Mouse (Mus musculus) CD4-positive, CD25-positive, alpha-beta regulatory T cell, adult 4 months (primary cell): ENCODE data around the gene Nanos1. TPM values are rescaled to one million over a fixed set of nuclear protein-coding genes. Genes with fewer than 3 reads are reported as not detected.

Experiments
- ATAC-seq: one replicate; pipeline ENCODE4 v1.8.0; 2017
- polyA plus RNA-seq, 2 experiments: library from polyadenylated mRNA; unstranded; fragments of 100-300 nt; shearing (Covaris generic); gene quantifications; one replicate each; pipeline ENCODE4 v1.2.1; 2017

The Nanos1 gene
- 1 to 10 TPM in 1 of 2 experiments, under 1 TPM in 1; 0.79 to 1.2 TPM for polyA plus RNA-seq

DNA sequence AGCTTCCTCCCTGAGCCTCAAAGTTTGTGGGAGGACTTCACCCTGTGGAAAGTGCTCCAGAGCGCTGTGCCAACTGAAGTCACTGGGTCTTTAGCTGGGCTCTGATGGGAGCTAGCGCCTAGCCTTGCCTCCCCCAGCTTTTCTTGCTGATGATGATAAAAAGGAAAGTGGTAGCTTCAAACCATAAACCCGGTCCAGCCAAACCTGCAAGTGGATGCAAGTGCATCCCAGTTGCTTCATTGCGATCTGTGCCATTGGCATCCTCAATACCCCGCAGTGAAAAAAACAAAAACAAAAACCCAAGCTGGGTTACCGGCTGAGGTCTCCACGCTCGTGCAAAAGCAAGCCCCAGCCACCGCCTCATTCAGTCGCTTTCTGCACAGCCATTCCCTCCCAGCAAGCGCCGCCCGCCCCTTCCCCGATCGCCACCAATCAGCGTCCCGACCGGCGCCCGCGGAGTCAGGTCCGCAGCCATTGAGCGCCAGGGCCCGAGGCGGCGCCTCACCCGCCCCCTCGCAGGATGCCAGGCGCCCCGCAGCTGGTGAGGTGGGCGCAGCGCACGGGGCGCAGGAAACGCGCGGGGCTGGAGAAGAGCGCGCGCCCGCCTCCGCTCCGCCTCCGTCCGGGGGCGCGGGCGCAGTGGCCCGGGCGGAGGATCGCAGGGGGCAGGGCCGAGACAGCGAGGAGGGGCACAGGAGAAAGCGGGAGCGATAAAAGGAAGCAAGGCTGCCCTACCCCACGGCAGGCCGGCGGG lies at the start of gene Nanos1:
Nanos1 (plus strand) TSS at position 550 of the 754 bp plus-strand sequence.
- peak; percentile 85 for ATAC-seq

DNA sequence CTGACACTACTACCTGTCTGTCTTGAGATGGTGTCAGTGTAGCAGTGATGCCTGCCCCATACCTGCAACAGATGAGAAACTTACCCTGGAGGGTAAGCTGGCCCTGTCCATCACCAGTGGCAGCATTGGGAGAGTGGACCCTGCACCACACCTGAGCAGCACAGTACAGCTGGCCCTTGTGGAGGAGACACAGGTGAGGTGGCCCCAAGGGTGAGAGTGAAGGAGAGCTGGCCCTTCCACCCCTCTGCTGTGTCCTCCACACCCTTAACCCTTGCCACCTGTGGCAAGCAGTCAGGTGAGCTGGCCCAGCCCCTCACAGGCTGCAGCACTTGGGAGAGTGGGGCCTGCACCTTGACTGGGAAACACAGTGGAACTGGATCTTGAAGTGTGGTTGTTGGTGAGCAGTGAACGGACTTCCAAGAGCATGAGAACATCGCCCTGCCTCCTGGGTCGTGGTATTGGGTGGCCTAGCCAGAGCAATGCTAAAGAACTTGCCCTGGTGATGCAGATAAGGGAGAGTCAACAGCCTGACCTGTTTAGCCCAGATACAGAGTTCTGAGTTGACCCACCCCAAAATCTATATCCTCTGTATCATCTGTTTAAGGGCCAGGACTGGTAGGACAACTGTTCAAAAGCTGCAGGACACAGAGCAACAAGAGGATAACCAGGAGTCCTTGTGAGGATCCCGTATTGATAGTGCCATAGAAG lies 46.4 kb upstream of the Nanos1 start:
- no peak for ATAC-seq

DNA sequence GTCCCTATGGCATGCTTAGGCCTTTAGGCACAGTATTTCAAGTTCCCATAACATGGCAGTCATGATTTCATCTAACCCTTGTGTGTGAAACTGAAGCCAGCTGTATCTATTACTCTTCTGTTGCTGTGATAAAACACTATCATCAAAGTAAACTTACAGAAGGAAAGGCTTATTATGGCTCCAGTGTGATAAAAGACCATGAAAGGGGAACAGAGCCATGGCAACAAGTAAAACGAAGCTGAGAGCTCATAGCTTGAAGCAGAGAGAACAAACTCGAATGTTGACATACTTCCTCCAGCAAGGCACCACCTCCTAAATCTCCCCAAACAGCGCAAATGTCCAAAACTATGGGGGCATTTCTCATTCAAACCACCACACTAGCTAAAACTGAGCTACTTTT lies 45.6 kb upstream of the Nanos1 start:
- ATAC-seq, result no peak

DNA sequence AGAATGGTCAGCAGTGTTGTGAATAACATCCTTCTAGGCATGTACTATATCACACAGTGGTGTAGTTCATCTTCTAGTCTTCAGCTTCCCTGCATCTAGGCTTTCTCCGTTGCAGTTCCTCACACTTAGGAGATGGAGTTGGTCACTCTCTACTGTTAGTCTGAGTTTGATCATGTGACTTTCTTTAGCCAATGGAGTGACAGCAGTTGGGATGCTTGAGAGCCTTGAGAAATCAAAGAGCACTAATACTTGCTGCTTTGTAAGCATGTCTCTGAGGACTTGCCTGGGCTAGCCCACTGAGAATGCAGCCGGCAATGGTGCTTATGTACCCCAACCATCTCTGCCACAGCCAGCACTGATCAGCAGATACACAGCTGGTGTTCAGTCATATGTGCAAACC lies 43.2 kb upstream of the Nanos1 start:
- no peak for ATAC-seq

DNA sequence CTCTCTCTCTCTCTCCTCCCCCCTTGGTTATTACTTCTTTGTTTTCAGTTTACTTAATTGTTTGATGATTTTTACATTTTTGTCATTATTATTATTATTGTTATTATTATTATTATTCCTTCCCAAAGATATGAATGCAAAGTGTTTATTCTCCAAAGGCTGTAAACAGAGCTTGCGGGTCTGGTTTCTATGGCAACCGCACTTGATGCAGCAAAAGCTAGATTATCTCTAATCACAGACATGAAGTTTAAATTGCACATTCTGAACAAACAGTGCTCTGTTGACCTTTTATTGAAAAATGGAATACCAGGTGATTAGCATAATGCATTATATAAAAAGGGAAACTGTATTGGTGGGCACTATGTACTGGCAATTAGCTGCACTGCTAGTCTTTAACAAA lies 39.4 kb upstream of the Nanos1 start:
- no peak for ATAC-seq

DNA sequence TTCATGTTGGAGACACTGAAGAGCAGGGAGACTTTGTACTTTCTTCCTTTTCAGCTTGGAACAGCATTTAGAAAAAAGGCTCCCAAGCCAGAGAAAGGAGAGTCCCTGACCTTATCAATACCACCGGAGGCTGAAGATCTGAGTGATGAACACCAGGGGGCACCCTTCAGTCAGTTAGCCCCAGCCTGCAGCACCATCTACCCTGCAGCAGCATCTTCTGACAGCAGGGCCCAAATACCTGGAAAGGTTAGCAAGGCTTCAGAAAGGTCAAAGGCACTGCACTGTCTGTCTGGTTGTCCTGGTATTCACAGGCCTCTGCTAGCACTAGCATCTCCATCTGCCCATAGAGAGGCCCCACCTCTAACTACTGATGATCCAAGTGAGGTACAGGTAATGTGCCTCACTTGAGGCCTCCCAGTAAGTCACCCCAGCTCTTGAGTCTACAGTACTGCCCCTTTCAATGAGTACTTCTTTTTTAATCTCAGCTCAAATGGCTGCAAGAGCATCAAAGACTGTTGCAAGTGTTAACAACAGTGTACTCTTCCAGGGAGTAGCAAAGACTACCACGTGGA lies 25.4 kb upstream of the Nanos1 start:
- ATAC-seq, result peak; percentile 78

DNA sequence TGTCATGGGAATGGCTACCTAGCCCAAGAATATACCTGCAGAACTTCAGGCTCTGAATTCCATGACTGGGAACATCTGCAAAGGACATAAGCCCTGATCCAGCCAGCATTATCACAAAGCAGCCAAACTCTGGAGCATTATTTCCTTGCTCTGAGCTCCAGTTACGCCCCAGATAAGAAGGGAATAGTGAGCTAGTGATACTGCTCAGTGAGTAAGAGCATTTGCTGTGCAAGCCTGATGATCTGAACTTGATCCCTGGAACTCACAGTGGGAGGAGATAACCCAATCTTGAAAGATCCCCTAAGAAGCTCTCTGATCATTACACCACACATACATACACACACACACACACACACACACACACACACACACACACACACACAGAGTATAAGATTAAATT lies 24.5 kb upstream of the Nanos1 start:
- ATAC-seq, result no peak

DNA sequence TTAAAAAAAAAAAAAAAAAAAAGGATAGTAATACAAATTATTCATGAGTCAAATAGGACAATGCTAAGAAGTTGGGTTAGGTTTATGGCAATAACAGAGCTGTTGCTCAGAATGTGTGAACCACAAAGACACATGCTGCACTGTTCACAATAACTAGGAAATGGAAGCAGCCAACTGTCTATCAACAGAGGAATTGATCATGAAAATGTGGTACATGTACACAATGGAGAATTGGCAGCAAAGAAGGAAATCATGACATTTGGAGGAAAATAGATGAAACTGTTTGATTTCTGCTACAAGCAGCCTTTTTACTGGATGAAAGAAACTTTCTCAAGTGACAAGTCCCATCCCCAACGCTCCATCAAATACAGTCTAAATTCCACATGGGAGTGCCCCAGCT lies 23.8 kb upstream of the Nanos1 start:
- no peak for ATAC-seq

DNA sequence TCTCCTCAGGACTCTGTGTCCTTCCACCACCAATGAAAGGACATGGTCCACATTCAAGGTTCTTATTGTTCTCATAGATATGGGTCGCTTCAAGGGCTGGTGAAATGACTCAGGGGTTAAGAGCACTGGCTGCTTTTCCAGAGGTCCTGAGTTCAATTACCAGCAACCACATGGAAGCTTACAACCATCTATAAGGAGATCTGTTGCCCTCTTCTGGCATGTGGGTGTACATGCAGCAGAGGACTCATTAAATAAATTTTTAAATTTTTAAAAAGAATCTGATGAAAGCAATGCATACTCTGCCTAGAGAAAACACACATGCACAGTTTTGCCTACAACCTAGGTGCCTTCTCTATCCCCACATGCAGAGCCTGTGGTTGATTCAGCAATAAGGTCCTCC lies 15.2 kb upstream of the Nanos1 start:
- no peak for ATAC-seq

DNA sequence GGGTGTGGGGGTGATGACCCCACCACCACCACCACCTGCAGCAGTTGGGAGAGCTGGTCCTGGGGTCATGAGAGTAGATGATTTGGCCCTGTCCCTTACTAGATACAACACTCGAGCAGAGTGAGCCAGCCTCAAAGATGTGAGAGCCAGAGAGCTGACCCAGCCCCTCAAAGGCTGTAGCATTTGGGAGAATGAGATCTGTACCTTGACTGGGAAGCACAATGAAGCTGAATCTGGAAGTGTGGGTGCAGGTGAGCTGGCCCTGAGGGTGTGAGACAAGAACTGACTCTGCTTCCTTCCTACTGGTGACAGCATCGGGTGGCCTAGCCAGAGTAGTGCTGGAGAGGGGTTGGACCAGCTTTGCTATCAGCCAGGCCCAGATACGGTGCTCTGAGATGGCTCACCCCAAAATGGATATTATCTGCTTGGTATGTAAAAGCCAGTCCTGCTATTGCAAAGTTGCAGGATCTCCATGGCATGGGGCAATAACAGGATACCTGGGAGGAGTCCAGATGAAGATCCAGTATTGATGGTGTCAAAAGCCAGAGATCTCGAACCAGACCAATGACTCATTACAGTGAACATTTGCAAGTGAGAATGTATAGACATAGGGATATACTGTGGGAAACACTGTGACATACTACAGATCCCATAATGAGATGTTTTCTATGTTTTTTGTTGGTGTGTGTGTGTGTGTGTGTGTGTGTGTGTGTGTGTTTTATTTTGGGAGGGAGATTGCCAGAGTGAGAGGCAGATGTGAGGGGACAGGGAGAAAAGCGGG lies 11.8 kb upstream of the Nanos1 start:
- no peak for ATAC-seq

DNA sequence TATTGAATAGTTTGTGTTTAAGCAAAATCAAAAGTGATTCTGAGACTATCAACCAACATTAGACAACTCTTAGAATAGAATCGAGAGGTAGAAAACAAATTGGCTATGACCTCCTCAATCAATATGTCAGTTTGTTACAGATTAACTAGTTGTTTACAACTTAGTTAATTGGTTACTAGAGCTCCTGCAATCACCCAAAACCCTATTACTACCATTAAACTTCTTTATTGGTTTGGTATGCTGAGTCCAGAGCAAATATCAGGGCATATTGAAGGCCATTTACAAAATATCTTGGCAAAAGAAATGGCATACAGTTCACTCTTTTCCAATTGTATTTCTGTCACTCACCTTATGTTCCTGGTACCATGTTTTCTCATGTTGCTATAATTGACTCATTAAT lies 8.0 kb upstream of the Nanos1 start:
- no peak for ATAC-seq

DNA sequence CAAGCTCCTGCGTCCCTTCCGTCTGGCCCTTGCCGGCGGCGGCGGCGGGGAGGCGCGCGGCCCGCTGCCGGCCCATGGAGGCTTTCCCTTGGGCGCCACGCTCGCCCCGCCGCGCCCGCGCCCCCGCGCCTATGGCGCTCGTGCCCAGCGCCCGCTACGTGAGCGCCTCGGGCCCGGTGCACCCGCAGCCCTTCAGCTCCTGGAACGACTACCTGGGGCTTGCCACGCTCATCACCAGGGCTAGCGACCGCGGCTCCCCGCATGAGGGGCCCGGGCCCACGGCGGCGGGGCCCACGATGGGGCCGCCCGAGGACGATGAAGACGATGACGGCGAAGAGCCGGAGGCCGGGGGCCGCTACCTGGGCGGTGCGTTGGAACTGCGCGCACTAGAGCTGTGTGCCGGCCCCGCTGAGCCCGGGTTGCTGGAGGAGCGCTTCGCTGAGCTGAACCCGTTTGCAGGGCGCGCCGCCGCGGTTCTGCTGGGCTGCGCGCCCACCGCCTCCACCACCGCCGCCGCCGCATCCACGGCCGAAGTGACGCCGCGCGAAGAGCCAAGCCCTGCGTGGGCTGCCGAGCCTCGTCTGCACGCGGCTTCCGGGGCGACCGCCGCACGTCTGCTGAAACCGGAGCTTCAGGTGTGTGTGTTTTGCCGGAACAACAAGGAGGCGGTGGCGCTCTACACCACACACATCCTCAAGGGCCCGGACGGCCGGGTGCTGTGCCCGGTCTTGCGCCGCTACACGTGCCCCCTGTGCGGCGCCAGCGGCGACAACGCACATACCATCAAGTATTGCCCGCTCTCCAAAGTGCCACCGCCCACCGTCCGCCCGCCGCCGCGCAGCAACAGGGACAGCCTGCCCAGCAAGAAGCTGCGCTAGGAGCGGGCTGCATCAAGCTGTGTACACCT lies 658 bp downstream of the Nanos1 start:
- peak; percentile 61 for ATAC-seq

DNA sequence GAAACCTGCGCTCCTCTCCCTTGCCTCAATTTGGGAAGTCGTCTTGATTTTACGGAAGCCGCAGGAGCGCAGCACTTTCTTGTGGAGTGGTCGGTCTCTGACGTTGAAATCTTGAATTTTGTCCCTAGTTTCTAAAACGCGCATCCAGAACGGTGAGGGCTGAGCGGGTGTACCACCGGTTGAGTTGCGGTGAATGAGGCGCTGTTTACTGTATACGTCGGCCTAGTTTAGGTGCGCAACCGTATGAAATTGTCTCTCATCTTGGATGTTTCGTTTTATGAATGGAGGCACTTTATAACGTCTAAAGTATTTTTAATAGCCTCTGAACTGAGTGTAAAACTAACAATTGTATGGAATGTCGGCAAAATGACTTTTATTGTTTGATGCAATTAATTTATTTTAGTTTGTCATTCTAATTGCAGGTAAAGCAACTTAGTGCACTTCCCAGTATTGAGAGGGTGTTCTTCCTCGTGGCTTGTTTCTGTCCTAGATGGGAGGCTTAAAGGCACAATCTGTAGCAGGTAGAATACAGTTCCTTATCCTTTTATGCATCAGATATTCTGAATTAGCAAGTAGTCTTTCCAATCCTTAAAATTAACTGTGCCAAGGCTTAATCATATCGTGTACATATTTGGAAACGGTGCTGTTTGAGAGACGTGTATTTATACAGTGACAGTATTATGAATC lies 1.5 kb downstream of the Nanos1 start:
- no peak for ATAC-seq

DNA sequence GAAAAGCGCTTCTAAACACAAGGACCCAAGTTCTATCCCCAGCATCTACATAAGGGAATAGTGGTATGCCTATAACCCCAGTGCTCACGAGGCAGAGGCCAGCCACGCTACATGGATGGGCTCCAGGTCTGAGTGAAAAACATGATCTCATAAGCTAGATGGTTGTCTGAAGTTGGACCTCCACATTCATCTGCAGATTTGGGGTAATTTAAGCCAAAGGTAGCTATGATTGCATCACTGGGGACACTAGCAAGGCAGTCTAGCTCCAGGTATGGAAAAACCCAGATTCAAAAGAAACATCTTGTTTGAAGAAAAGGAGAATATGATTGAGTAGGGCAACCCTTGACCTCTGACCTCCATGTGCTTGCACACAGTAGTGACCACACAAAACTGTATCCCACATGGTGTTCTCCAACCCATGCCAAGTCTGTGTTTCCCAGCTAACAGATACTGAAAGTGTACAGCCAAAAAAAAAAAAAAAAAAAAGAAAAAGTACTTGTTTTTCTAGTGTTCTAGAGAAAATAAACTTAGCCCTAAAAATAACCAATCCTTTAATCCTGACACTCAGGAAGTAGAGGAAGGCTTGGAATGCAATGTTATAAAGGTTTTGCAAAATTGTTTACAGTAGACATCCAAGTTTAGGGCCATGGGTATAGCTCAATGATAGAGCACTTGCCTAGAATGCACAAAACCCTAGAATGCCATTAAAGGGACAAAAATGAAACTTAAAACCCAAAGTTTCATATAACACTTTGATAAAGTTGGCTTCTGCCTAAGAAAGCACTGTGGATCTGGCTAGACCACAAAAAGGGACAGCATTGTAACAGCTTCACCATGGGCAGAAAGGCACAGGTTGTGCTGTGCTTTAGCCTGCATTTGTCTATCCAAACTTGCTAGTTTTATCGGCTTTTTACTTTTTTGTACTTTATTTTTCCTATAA lies 3.4 kb downstream of the Nanos1 start:
- ATAC-seq, result no peak

DNA sequence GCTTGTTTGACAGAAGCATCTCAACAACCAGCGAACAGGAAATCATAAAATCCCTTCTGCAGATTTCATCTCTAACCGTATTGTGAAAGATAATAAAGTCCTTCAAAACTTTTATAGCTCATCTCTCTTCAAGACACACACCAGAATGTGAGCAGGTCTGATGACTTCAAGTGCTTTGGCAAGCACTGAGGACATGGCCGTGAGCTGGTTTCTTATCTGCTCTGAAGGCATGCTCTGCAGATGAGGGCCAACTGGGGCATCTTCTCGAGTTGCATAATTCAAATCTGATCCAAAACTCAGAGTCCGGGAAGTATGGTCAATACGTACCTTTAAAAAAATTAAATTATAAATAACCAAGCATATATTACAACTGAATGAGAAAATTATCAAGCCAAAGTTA lies 17.6 kb downstream of the Nanos1 start:
- no peak for ATAC-seq

DNA sequence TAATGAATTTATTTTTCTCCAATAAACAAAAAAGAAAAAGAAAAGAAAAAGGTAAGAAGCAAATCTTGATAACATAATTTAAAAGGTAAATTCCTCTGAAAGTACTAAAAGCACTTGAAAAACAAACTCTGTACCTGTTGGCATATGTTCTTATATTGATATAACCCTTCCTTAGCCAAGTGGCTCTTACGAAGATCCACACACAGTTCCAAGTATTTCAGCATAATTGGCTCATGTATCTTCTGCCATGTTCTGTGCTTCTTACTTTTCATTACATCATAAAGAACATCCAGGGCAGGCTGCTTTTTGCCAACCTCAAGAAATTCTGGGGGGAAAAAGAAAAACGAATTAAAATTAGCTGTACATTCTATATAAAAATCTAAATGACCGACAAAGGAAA lies 26.2 kb downstream of the Nanos1 start:
- no peak for ATAC-seq

DNA sequence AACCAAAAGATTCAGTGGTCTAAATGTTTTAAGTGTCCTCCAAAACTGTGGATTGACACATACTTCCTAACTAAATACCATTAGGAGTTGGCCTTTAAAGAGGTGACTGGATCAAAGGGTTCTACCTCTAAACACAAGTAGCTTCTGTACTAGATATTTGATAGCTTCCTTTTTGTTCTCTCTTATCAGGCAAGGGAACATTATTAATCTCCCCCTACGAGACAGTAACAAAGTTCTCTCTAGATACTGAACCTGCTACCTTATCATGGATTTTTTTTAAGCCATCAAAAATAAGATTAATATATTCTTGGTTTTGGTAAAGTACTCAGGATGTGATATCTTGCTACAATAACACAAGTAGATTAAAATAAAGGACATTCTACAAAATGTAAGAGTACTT lies 28.9 kb downstream of the Nanos1 start:
- ATAC-seq, result no peak

DNA sequence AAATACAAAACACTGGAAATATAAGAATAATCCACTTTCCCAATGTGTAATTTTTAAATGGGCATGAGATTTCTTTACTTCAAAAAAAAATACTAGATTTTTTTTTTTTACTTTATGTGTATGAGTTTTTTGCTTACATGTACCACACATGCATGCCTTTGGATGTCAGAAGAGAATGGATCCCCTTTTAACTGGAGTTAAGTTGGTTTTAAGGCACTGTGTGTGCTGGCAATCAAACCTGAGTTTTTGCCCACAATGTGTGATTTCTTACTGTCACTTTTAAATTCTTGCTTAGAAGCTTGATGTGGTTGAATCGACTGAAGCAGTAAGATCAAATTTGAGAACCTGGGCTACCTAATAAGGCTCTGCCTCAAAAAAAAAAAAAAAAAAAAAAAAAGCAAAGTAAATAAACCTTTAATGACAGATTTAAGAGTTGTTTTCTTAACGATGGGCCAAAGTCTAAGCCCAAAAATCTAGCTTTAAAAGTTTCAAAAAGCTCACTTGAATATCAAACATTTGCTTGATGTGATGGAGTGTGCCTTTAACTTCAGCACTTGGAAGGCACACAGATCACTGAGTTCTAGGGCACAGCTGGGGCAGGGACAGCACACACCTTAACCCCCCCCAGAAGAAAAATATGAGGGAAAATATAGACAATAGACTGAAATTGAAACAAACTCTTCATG lies 31.8 kb downstream of the Nanos1 start:
- no peak for ATAC-seq

DNA sequence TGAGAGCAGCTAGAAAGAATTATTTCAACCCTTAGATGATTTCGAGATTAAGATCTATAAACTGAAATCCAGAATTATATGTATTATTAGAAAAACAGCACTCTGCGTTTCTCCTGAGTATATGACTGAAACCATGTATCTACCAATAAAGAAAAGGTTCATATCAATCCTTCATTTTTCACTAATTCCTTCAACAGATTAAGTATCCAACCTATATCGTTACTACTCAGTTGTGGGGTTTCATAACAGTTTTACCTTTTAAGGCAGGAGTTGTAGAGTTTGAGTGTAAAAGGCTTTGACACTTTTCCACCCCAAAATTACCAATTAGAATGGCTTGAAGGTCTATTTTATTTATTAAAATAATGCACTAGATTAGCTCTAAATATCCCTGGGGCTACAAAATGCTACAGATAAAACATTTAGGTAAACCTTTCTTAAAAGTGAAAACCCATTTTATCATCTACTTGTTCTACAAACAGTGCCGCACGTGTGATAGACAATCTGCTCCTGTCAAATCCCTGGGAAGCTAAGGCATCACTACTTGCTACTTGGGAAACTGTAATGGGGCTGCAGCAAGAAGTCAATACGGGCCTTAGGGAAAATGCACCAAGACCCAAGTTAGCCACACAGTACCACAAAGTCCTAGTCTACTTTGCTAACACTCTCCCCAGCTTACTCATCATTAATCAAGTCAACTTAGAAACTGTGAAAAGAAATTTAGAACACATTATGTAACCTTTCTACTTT lies 32.6 kb downstream of the Nanos1 start:
- ATAC-seq, result no peak
